Mouse (Mus musculus): ENCODE measurements at regions not wholly inside any gene's neighbourhood (a gene's known extent, or its start where the extent isn't known, plus 50 kb on each side); places are given as distances from the start of the nearest gene placed in this dataset.

GRCm38 (mm10) chr13:100943206-100943848, 110.1 kb upstream of the Slc30a5 start:
- no peak for DNase-seq (ENCODE audit: low spot score in 2 of 2)

- no peak for DNase-seq (ENCODE audit: low spot score in 2 of 2)
Observed at GRCm38 (mm10) chr13:100940791-100941190, 107.6 kb upstream of the Slc30a5 start.

GRCm38 (mm10) chr13:100939677-100940076, 106.5 kb upstream of the Slc30a5 start:
- no peak for DNase-seq (ENCODE audit: low spot score in 2 of 2)

- no peak for DNase-seq (ENCODE audit: low spot score in 2 of 2)
Observed at GRCm38 (mm10) chr13:100933265-100933664, 100.0 kb upstream of the Slc30a5 start.

GRCm38 (mm10) chr13:100899566-100899965, 66.3 kb upstream of the Slc30a5 start:
- DNase-seq (ENCODE audit: low spot score in 2 of 2), result no peak

GRCm38 (mm10) chr13:100893871-100894270, 60.6 kb upstream of the Slc30a5 start:
- DNase-seq (ENCODE audit: low spot score in 2 of 2), result no peak

GRCm38 (mm10) chr13:100893096-100893495, 59.9 kb upstream of the Slc30a5 start:
- no peak for DNase-seq (ENCODE audit: low spot score in 2 of 2)

GRCm38 (mm10) chr13:100892647-100893071, 59.4 kb upstream of the Slc30a5 start:
- DNase-seq (ENCODE audit: low spot score in 2 of 2), result no peak

- peak; percentile 29 to 45 for DNase-seq (ENCODE audit: low spot score in 2 of 2)
Observed at GRCm38 (mm10) chr13:100892204-100892603, 59.0 kb upstream of the Slc30a5 start.

GRCm38 (mm10) chr13:100890457-100890856, 57.2 kb upstream of the Slc30a5 start:
- DNase-seq (ENCODE audit: low spot score in 2 of 2), result no peak

- no peak for DNase-seq (ENCODE audit: low spot score in 2 of 2)
Observed at GRCm38 (mm10) chr13:100888481-100888880, 55.3 kb upstream of the Slc30a5 start.

- no peak for DNase-seq (ENCODE audit: low spot score in 2 of 2)
Observed at GRCm38 (mm10) chr13:100883711-100884110, 50.5 kb upstream of the Slc30a5 start.
